Mouse (Mus musculus) ES-E14 (cell line): ENCODE measurements at regions not wholly inside any gene's neighbourhood (a gene's known extent, or its start where the extent isn't known, plus 50 kb on each side); places are given as distances from the start of the nearest gene placed in this dataset.

Experiments
- DNase-seq: peaks from one replicate; pipeline ENCODE4 v3.0.0-alpha.2; 2013; ENCODE audit warnings: low read depth, low spot score
- H3K27ac ChIP-seq: 2 replicates; pipeline ENCODE4 v1.5.1; 2012; ENCODE audit warnings: low read depth, mild to moderate bottlenecking, low read length, moderate library complexity, mixed read lengths; ENCODE audit not compliant: poor library complexity, insufficient read depth, severe bottlenecking
- H3K36me3 ChIP-seq: 2 replicates; pipeline ENCODE4 v1.6.1; 2012; ENCODE audit warnings: mild to moderate bottlenecking, low read length, moderate library complexity, mixed read lengths; ENCODE audit not compliant: control insufficient read depth, poor library complexity, insufficient read depth, severe bottlenecking
- H3K4me1 ChIP-seq, 2 experiments: fragments of 150-350 bp in 1 of 2; sonication (generic) in 1 of 2; 2 replicates each; pipeline ENCODE4 v1.6.1; 2012; ENCODE audit warnings: low read length in 2 of 2, mild to moderate bottlenecking in 1 of 2, mixed read lengths in 1 of 2; ENCODE audit not compliant: control insufficient read depth in 2 of 2, insufficient read depth in 2 of 2, poor library complexity in 1 of 2
- H3K4me3 ChIP-seq, 2 experiments: fragments of 150-350 bp in 1 of 2; sonication (generic) in 1 of 2; 2 replicates each; pipeline ENCODE4 v1.5.1; 2012; ENCODE audit warnings: low read length in 2 of 2, low read depth in 1 of 2, mild to moderate bottlenecking in 1 of 2, mixed read lengths in 1 of 2; ENCODE audit not compliant: insufficient read depth in 1 of 2, poor library complexity in 1 of 2, severe bottlenecking in 1 of 2
- H3K9ac ChIP-seq: 2 replicates; pipeline ENCODE4 v1.6.1; 2012; ENCODE audit warnings: low read depth, mild to moderate bottlenecking, low read length, mixed read lengths; ENCODE audit not compliant: poor library complexity, insufficient read depth, severe bottlenecking
- H3K9me3 ChIP-seq: fragments of 150-350 bp; sonication (generic); 2 replicates; pipeline ENCODE4 v1.6.1; 2012; ENCODE audit warnings: low read depth, mild to moderate bottlenecking, low read length; ENCODE audit not compliant: control insufficient read depth, insufficient read depth
- CHD2 ChIP-seq: IDR thresholded peaks from 2 replicates; pipeline ENCODE4 v1.6.1; 2014; ENCODE audit warnings: mild to moderate bottlenecking, low read depth, low read length, inconsistent platforms
- HCFC1 ChIP-seq: IDR thresholded peaks from 2 replicates; pipeline ENCODE4 v1.6.1; 2012; ENCODE audit warnings: low read length, inconsistent platforms, borderline replicate concordance; ENCODE audit not compliant: insufficient read depth
- MAFK ChIP-seq: IDR thresholded peaks from 2 replicates; pipeline ENCODE4 v1.6.1; 2014; ENCODE audit warnings: mild to moderate bottlenecking, low read depth, low read length, inconsistent platforms; ENCODE audit not compliant: insufficient read depth
- ZC3H11A ChIP-seq: IDR thresholded peaks from 2 replicates; pipeline ENCODE4 v1.6.1; 2012; ENCODE audit warnings: low read depth, mild to moderate bottlenecking, inconsistent platforms, low read length, borderline replicate concordance
- ZNF384 ChIP-seq: IDR thresholded peaks from 2 replicates; pipeline ENCODE4 v1.6.1; 2012; ENCODE audit warnings: low read depth, low read length, inconsistent platforms
- in situ Hi-C, 2 experiments: fragments of 600-800 bp; cut with MboI; formaldehyde crosslinking; loops; one replicate each; pipeline ENCODE4 v1.15.1; 2025; ENCODE audit warnings: low sequenced_read_pairs in 2 of 2, inconsistent platforms in 1 of 2; ENCODE audit not compliant: unreplicated experiment in 2 of 2

DNA sequence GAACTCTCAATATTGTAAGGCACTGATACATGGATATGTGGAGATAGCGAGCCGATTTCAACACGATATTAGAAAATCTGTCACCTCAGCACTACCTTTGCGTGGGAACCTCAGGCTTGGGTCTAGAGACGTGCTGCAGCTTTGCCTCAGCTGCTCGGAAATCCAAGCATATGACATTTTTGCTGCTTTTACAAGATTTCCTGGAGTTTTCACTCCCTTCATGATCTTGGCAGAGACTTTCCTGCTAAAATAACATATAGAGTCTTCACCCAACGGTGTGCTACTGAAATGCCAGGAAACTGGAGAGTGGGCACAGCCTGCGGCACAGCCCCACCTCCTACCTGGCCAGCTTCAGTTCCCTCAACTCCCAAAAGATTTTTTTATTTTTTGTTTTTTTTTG lies 480.4 kb downstream of the Psat1 start:
- TF ChIP-seq CHD2: no peak
- no peak for TF ChIP-seq ZC3H11A
- TF ChIP-seq MAFK: no peak
- TF ChIP-seq ZNF384: no peak
- TF ChIP-seq HCFC1: no peak
- H3K9ac ChIP-seq: no peak overlapping the region
- H3K27ac ChIP-seq: no peak overlapping the region
- H3K4me1 ChIP-seq: no peaks in the 10 kb centered on the region
- no peak for DNase-seq
- in situ Hi-C loops: no loop called here
- no peaks in the 10 kb centered on the region for H3K9me3 ChIP-seq
- H3K4me3 ChIP-seq: no peak overlapping the region
- no peaks in the 10 kb centered on the region for H3K36me3 ChIP-seq

DNA sequence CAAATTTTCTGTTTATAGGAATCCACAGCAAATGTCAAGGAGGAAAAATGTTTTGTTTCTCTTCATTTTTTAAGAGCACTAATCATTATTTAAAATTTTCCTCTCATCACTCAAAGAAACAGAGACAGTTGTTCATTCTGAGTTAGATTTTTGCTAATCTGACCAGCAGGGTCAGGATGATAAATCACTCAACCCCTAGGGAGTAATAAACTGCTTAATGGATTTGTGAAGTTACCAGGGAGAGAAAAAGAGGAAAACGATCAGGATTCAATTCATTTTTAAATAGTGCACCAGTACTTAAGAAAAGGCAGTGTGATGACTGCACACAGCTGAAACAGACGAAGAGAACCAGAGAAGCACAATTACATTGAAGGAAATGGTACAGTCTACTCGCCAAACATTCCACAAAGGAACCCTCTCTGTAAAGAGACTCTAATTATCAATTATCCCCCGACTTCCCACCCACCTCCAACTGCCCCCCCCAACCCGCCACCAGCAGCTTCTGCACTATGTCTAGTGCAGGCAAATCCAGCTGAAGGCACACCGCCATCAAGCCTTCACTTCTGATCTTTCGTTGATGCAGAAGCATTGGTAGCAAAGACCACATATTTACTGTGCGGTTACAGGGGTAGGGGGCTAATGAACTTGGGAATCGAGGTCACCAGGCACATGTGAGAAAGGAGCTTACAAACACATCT lies 481.9 kb downstream of the Psat1 start:
- H3K9ac ChIP-seq: no peak overlapping the region
- H3K4me1 ChIP-seq: no peaks in the 10 kb centered on the region
- no peaks in the 10 kb centered on the region for H3K9me3 ChIP-seq
- no peak for TF ChIP-seq MAFK
- TF ChIP-seq HCFC1: no peak
- TF ChIP-seq CHD2: no peak
- no peak for TF ChIP-seq ZNF384
- TF ChIP-seq ZC3H11A: no peak
- no peak overlapping the region for H3K27ac ChIP-seq
- no peaks in the 10 kb centered on the region for H3K36me3 ChIP-seq
- in situ Hi-C loops: no loop called here
- DNase-seq: no peak
- no peak overlapping the region for H3K4me3 ChIP-seq

DNA sequence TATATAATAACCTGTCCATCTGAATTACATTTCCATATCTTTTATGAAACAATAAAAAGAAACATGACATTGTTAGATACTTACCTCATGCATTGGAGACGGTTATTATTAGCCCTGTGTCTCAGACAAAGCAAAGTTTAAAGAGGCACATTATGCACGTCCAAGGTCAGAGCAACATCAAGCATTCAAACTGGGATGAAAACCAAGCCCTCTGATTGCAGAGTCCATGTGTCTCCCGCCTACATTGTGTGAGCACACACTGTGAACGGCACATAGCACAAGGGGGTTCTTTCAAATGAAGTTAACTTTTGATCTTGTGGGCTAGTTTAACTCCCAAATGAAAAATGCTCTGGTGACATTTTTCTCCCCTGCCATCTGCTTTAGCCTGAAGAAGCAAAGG lies 489.3 kb downstream of the Psat1 start:
- no peak overlapping the region for H3K4me3 ChIP-seq
- DNase-seq: no peak
- no peaks in the 10 kb centered on the region for H3K9me3 ChIP-seq
- H3K9ac ChIP-seq: no peak overlapping the region
- no peak overlapping the region for H3K27ac ChIP-seq
- H3K4me1 ChIP-seq: no peaks in the 10 kb centered on the region
- no peak for TF ChIP-seq HCFC1
- TF ChIP-seq ZNF384: no peak
- TF ChIP-seq ZC3H11A: no peak
- no peak for TF ChIP-seq MAFK
- TF ChIP-seq CHD2: no peak
- H3K36me3 ChIP-seq: no peaks in the 10 kb centered on the region
- in situ Hi-C loops: no loop called here

DNA sequence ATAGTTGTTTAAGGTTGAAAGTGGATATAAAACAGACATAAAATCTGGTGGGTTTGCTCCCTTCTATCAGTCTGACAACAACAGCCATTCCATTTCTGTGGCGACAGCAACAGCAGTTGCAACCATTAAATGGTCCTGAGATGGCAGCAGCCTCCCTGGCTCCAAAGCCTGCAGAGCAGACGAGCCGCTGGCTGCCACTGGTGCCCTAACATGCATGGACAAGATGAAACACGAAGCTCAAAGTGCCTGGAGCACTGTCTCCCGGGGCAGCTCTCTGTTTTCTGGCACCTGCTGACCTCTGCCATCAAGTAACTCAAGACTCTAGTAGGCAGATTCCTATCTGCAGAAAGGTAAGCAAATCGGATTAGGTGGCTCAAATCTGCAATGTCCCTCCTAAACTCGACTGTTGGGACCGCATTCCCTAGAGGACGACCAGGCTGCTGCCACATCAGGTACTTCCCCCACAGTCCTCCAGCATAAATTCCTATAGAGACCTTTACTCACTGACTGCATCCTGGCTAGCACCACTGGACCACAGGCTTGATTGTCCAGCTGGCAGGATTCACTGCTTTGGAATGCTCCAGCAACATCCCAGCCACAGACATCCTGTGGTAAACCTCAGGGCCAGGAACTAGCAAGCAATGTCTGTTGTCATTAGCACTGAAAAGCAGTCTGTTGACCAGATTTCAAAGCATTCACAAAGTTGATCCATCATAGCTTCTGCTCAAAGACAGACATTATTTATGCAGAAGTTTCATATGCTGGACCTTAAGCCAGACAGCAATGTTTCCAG lies 490.0 kb downstream of the Psat1 start:
- TF ChIP-seq ZC3H11A: no peak
- no peak for TF ChIP-seq ZNF384
- TF ChIP-seq CHD2: no peak
- TF ChIP-seq HCFC1: no peak
- TF ChIP-seq MAFK: no peak
- H3K4me1 ChIP-seq: no peaks in the 10 kb centered on the region
- in situ Hi-C loops: no loop called here
- no peak for DNase-seq
- H3K27ac ChIP-seq: no peak overlapping the region
- H3K9me3 ChIP-seq: no peaks in the 10 kb centered on the region
- H3K36me3 ChIP-seq: no peaks in the 10 kb centered on the region
- no peak overlapping the region for H3K9ac ChIP-seq
- H3K4me3 ChIP-seq: no peak overlapping the region
